Mouse (Mus musculus) G1E (cell line): Measurements from ENCODE around the gene Pld3. TPM values are rescaled to one million over a fixed set of nuclear protein-coding genes. Genes with fewer than 3 reads are reported as not detected.

Experiments used
- ATAC-seq: 2 replicates; pipeline ENCODE4 v1.8.0; 2016; ENCODE audit warnings: mild to moderate bottlenecking; ENCODE audit not compliant: insufficient number of reproducible peaks, poor library complexity, low FRiP score, severe bottlenecking; ENCODE audit errors: extremely low read depth
- DNase-seq: peaks from one replicate; pipeline ENCODE4 v3.0.0; 2012; ENCODE audit warnings: low spot score
- H3K27me3 ChIP-seq: 2 replicates; pipeline ENCODE4 v1.6.1; 2012; ENCODE audit warnings: mild to moderate bottlenecking, low read length, inconsistent platforms; ENCODE audit not compliant: insufficient read depth
- H3K36me3 ChIP-seq: replicated peaks from 2 replicates; pipeline ENCODE3; 2012; ENCODE audit warnings: mild to moderate bottlenecking, inconsistent platforms
- H3K4me1 ChIP-seq: 2 replicates; pipeline ENCODE4 v1.6.1; 2012; ENCODE audit warnings: low read depth, low read length, inconsistent platforms, mixed read lengths; ENCODE audit not compliant: insufficient read depth
- H3K4me3 ChIP-seq: 2 replicates; pipeline ENCODE4 v1.5.1; 2012; ENCODE audit warnings: low read depth, mild to moderate bottlenecking, inconsistent platforms, low read length, moderate library complexity, mixed read lengths
- H3K9me3 ChIP-seq: replicated peaks from 2 replicates; pipeline ENCODE4 v1.6.1; 2012; ENCODE audit warnings: inconsistent platforms
- CTCF ChIP-seq: IDR thresholded peaks from 2 replicates; pipeline ENCODE4 v1.5.1; 2012; ENCODE audit warnings: low read depth, low read length, inconsistent platforms, mixed read lengths
- GATA1 ChIP-seq: IDR thresholded peaks from 2 replicates; pipeline ENCODE4 v1.6.1; 2012; ENCODE audit warnings: borderline replicate concordance, low read length, inconsistent platforms, mixed read lengths
- GATA2 ChIP-seq: IDR thresholded peaks from 2 replicates; pipeline ENCODE4 v1.6.1; 2012; ENCODE audit warnings: low read depth, low read length, inconsistent platforms, borderline replicate concordance
- POLR2AphosphoS5 ChIP-seq: IDR thresholded peaks from 2 replicates; pipeline ENCODE4 v1.6.1; 2012; ENCODE audit warnings: low read depth, low read length, inconsistent platforms; ENCODE audit not compliant: insufficient replicate concordance
- TAL1 ChIP-seq: conservative IDR thresholded peaks from 2 replicates; pipeline ENCODE4 v1.6.1; 2012; ENCODE audit warnings: low read depth, low read length, inconsistent platforms, mixed read lengths
- polyA plus RNA-seq: library from polyadenylated mRNA; stranded (reverse); fragments of >175 nt; gene quantifications from 2 replicates; pipeline ENCODE4 v1.2.3, GENCODE M21; 2012
- total RNA-seq, 2 experiments: library from RNA; stranded (forward) in 1 of 2; stranded (reverse) in 1 of 2; fragments of 200-1000 nt in 1 of 2; fragments of >200 nt in 1 of 2; fragmentation: Nextera tagmentation in 1 of 2; gene quantifications; 2 replicates each; pipeline ENCODE4 v1.2.3; 2014 to 2017

Gene Pld3
- total and polyA plus RNA-seq, 3 experiments: 7.2 to 23.1 (median 10.5) TPM

DNA sequence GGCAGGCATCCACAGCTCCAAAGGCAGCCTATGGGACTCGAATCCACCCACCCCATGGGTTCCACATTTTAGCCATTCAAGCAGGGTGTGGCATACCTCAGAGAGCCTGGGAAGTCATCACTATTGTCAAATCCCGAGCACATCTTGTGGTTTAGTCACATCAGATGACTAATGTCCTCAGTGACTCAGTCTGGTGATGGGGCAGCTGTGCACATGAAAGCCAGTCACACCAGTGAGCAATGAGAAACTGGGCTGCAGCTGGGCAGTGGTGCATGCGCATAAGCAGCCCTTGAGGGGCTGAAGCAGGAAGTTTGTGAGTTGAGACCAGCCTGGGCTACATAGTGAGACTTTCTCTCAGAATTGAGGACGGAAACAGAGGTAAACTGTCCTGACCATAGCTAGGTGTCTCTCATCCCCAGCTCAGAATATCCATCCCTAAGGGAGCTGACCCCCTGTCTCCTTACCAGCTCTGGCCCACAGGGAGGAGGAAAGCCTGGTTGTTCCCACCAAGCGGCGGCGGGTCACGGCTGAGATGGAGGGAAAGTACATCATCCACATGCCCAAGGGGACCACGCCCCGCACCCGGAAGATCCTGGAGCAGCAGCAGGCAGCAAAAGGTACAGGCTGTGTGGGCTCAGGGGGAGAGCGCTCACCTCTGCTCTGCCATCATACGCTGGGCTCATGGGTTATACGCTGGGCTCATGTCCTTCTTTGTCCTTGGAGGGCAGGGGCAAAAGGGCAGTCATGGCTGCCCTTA lies 21.3 kb upstream of the Pld3 start:
- no peak for TF ChIP-seq TAL1
- no peak for TF ChIP-seq POLR2AphosphoS5
- no peak for TF ChIP-seq CTCF
- TF ChIP-seq GATA2: no peak
- TF ChIP-seq GATA1: no peak
- DNase-seq (no peak), ATAC-seq (peak; percentile 34; the same call in 1 of the 2 replicates)
- H3K9me3 ChIP-seq: no peaks in the 10 kb centered on the region
- no peaks in the 10 kb centered on the region for H3K27me3 ChIP-seq
- no peak overlapping the region for H3K4me3 ChIP-seq
- peaks cover 12% of the 10 kb centered on the region for H3K4me1 ChIP-seq
- peaks cover 91% of the 10 kb centered on the region for H3K36me3 ChIP-seq

DNA sequence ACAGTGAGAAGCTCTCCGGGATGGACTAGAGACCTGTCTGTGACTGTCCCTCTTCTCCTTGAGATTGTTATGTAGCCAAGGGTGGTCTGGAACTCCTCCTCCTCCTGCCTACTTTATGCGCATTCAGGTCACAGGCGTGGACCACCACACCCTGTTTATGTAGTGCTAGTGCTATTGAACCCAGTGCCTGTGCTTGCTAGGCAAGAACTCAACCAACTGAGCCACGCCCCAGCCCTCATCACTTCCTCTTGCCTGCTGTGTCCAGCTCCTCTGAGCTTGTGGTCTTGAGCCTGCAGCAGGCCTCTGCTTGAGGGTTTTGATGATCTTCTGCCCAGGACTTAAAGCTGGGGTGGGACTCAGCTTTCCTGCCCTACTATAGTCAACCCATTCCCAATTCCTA lies 19.1 kb upstream of the Pld3 start:
- DNase-seq: no peak
- Histone ChIP-seq H3K36me3 (peaks cover 91% of the 10 kb centered on the region), H3K9me3 (no peaks in the 10 kb centered on the region), H3K27me3 (no peaks in the 10 kb centered on the region), H3K4me3 (no peak overlapping the region), H3K4me1 (peaks cover 12% of the 10 kb centered on the region)
- ATAC-seq: no peak
- TF ChIP-seq POLR2AphosphoS5 (no peak), TAL1 (no peak), CTCF (no peak), GATA2 (no peak), GATA1 (no peak)

- ATAC-seq: no peak
Measured at GRCm38 (mm10) chr7:27569580-27570224, 16.7 kb upstream of the Pld3 start.

GRCm38 (mm10) chr7:27560978-27561377 lies 8.0 kb upstream of the Pld3 start:
- peaks cover 80% of the 10 kb centered on the region for H3K36me3 ChIP-seq
- no peak overlapping the region for H3K4me3 ChIP-seq
- no peak for ATAC-seq

More at GRCm38 (mm10) chr7:27569580-27570224, 16.7 kb upstream of the Pld3 start:
- peaks cover 84% of the 10 kb centered on the region for H3K36me3 ChIP-seq
- TF ChIP-seq GATA1 (no peak), TAL1 (no peak), GATA2 (no peak), POLR2AphosphoS5 (no peak), CTCF (no peak)
- H3K4me1 ChIP-seq: peaks cover 12% of the 10 kb centered on the region
- no peak overlapping the region for H3K4me3 ChIP-seq
- H3K9me3 ChIP-seq: no peaks in the 10 kb centered on the region
- DNase-seq: no peak
- no peaks in the 10 kb centered on the region for H3K27me3 ChIP-seq

DNA sequence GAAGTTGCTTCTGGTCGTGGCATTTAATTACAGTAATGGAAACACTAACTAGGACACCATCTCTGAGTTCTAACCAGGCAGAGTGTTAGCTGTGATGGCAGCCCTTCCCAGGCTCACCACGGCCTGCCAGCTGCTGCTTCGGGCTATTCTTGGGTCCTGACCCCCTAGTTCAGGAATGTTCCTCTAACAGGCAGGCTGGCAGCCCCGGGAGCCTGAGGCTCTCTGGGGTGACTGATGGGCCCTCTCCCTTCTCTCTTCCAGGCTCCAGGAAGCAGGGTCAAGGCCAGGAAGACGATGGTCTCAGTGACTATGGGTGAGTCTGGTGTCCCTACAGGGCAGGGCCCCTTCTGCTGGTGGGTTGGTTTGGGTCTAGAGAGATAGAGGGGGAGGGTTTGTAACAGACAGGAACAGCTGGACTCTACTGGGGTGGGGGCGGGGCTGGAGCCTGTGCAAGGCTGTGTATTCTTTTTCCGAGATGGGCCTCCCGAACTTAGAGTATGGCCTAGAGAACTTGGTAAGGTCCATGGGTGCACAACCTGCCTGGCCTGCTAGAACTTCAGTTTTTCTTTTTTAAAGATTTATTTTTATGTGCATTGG lies 7.4 kb upstream of the Pld3 start:
- DNase-seq (no peak), ATAC-seq (no peak; the same call in 1 of the 2 replicates)
- Histone ChIP-seq H3K27me3 (no peaks in the 10 kb centered on the region), H3K36me3 (peaks cover 82% of the 10 kb centered on the region), H3K4me1 (peaks cover 36% of the 10 kb centered on the region), H3K9me3 (no peaks in the 10 kb centered on the region), H3K4me3 (peak overlapping the region; percentile 53; the same call in 1 of the 2 replicates)
- TF ChIP-seq GATA2: no peak
- TF ChIP-seq POLR2AphosphoS5: no peak
- TF ChIP-seq CTCF: no peak
- TF ChIP-seq TAL1: no peak
- no peak for TF ChIP-seq GATA1

More at GRCm38 (mm10) chr7:27560978-27561377, 8.0 kb upstream of the Pld3 start:
- TF ChIP-seq CTCF: no peak
- TF ChIP-seq TAL1: no peak
- TF ChIP-seq GATA2: no peak
- TF ChIP-seq GATA1: no peak
- TF ChIP-seq POLR2AphosphoS5: no peak
- no peak for DNase-seq
- Histone ChIP-seq H3K4me1 (peaks cover 31% of the 10 kb centered on the region), H3K27me3 (no peaks in the 10 kb centered on the region), H3K9me3 (no peaks in the 10 kb centered on the region)

DNA sequence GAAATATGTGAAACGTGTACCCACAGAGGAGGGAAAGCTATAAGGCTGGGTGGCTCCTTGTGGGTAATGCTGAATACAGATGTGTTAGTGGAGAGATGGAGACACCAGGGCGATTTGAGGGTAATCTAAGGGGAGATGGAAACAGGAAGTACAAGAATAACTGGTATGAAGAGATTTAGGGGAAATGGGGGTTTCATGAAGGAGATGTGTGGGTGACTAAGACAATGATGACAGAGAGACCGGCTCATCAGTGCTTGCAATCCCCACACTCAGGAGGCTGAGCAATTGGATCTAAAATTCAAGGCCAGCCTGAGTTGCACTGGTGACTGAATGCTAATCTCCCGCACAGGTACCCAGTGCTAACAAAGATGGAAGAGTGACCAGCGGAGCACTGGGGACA lies 948 bp downstream of the Pld3 start:
- Histone ChIP-seq H3K4me3 (peak overlapping the region; percentile 81), H3K36me3 (peaks cover 26% of the 10 kb centered on the region), H3K9me3 (no peaks in the 10 kb centered on the region), H3K4me1 (peaks cover 37% of the 10 kb centered on the region), H3K27me3 (no peaks in the 10 kb centered on the region)
- no peak for TF ChIP-seq CTCF
- TF ChIP-seq GATA2: no peak
- no peak for TF ChIP-seq POLR2AphosphoS5
- no peak for TF ChIP-seq TAL1
- TF ChIP-seq GATA1: no peak
- DNase-seq (no peak), ATAC-seq (no peak)
